Mouse (Mus musculus) heart, embryonic 11.5 days (tissue): ENCODE measurements around the gene Snx14. TPM values are rescaled to one million over a fixed set of nuclear protein-coding genes. Genes with fewer than 3 reads are reported as not detected.

ENCODE experiments used
- ATAC-seq: fragments of 200-750 bp; cut with Nextera tagmentation; replicated peaks from 2 replicates; pipeline ENCODE4 v1.8.0; 2017; ENCODE audit warnings: moderate library complexity; ENCODE audit not compliant: insufficient number of reproducible peaks, low FRiP score, low TSS enrichment
- H3K27ac ChIP-seq: fragments of 300-500 bp; sonication (generic); 2 replicates; pipeline ENCODE4 v1.5.1; 2014; ENCODE audit warnings: mild to moderate bottlenecking, low read depth, low read length
- H3K27me3 ChIP-seq: fragments of 300-500 bp; sonication (generic); 2 replicates; pipeline ENCODE4 v1.6.1; 2014; ENCODE audit warnings: mild to moderate bottlenecking, low read length, mixed read lengths; ENCODE audit not compliant: control insufficient read depth, insufficient read depth
- H3K36me3 ChIP-seq: fragments of 300-500 bp; sonication (generic); 2 replicates; pipeline ENCODE4 v1.6.1; 2014; ENCODE audit warnings: mild to moderate bottlenecking, low read length, moderate library complexity, mixed read lengths; ENCODE audit not compliant: control insufficient read depth, insufficient read depth
- H3K4me1 ChIP-seq: fragments of 300-500 bp; sonication (generic); 2 replicates; pipeline ENCODE4 v1.6.1; 2014; ENCODE audit warnings: low read length; ENCODE audit not compliant: control insufficient read depth, insufficient read depth
- H3K4me2 ChIP-seq: fragments of 300-500 bp; sonication (generic); 2 replicates; pipeline ENCODE4 v1.6.1; 2014; ENCODE audit warnings: mild to moderate bottlenecking, moderate library complexity
- H3K4me3 ChIP-seq: fragments of 300-500 bp; sonication (generic); 2 replicates; pipeline ENCODE4 v1.5.1; 2014; ENCODE audit warnings: low read depth, low read length
- H3K9ac ChIP-seq: fragments of 300-500 bp; sonication (generic); 2 replicates; pipeline ENCODE4 v1.6.1; 2014; ENCODE audit warnings: mild to moderate bottlenecking, low read depth, low read length, moderate library complexity
- H3K9me3 ChIP-seq: fragments of 300-500 bp; sonication (generic); replicated peaks from 2 replicates; pipeline ENCODE4 v1.6.1; 2016; ENCODE audit warnings: low read length; ENCODE audit not compliant: control insufficient read depth
- WGBS: fragments of 180-500 bp; shearing (Covaris S2); extraction: QIAGEN DNeasy Blood & Tissue Kit; methylation state at CpG from one replicate; pipeline ENCODE4 v1.1.7; 2014; ENCODE audit not compliant: insufficient replicate concordance; 5-methylcytosine and 5-hydroxymethylcytosine counted together
- polyA plus RNA-seq: library from polyadenylated mRNA; unstranded; fragments of >200 nt; fragmentation: Nextera tagmentation; extraction: Ambion mirVana; gene quantifications from 2 replicates; pipeline ENCODE4 v1.2.1, GENCODE M21; 2014

Gene Snx14
- polyA plus RNA-seq, 1 experiment from 2014 or later, result 28.9 TPM

DNA sequence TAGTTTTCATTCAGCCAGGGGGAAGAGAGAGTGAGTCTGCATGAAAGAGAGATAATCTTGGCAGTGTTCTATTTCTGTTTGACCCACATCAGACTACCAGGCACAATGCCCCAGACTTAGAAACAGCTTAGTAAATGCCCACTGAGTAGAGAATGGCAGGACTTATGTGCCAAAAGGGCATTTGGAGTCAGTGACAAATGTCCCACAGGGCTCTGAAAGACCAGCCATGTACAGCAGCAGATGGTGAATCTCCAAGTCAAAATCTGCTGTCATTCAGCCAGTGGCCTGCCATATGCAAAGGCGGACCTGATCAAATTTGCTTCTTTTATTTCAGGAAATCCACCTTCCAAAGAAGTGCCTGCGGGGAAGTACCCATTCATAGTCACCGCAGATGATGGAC, 75.7 kb downstream of the Snx14 start:
- no peak overlapping the region for H3K4me3 ChIP-seq
- no peaks in the 10 kb centered on the region for H3K27me3 ChIP-seq
- no peak overlapping the region for H3K9ac ChIP-seq
- peaks cover 3% of the 10 kb centered on the region; the same call in 1 of the 2 replicates for H3K36me3 ChIP-seq
- H3K27ac ChIP-seq, result no peak overlapping the region
- 99% methylated on average over 3 of the region's 3 CpGs for WGBS
- ATAC-seq, result no peak
- peaks cover 16% of the 10 kb centered on the region for H3K4me1 ChIP-seq
- H3K9me3 ChIP-seq, result 0 out of 2 replicates have a peak, but pooled peaks cover 3% of the 10 kb centered on the region
- H3K4me2 ChIP-seq, result no peak overlapping the region

DNA sequence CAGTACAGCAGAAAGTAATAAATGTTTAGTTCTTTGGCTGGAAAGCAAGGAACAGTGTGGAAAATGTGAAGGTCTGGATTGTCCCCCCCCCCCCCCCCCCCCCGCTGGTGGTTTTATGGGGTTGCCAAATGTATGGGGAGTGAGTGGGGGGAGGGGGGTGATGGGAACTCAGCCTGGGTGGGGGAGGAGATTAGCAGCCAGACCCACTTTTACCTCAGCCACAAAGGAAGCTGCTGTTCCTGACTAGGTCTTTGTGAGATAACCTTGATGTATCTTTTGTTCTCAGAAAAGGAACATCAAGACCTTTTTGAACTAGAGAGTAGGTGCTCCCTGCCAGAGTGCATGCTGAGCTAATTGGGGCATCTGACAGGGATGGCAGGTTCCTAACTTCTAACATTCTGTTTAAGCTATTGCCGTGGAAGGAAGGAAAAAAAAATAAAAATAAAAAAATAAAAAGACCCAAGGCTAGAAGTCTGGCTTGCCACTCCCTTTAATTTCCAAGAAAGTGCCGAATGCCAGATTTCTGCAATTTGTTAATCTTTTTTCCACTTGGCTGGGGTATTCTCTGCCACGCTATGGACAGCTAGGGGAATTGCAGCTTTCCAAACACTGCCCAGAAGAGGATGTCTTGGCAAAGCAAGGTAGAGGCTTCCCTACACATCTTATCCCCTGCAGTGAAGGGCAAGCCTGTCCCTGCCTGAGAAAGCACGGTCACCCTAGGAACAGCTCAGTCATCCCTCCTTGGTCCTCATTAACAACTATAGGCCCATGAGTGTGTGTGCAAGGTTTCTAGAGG, 76.5 kb downstream of the Snx14 start:
- no peak overlapping the region for H3K9ac ChIP-seq
- 25% methylated on average over 5 of the region's 5 CpGs for WGBS

DNA sequence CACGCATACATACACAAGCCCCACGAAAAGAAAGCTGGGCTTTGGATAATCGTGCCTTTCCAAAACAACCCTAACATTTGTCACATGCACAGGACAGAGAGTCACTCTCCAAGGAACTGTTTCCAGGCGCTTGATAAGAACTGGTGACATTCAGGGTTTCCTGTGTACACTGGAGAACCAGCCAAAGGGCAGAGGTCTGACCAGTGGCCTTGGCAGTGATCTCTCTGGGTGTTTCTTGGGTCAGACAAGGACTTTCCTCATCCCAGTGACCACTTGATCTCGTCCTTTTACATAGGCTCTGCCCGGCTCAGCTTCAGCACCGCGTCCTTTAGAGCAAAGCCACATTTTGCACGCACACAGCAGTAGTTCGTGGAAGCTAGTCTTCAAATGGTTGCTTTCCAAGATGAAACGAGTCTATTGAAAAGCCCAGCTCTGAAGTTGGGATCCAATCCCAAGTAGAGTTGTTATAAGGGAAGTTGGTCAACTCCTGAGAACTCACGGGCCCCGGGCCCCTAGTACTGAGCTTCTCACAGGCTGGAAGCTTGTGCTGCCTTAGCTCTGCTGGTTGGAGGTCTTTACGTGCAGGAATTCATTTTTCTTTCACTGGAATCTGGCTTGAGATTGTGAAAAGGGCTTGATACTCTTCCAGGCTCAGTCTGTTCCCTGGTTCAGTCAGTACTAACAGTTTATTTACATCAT, 77.4 kb downstream of the Snx14 start:
- 65% methylated on average over 14 of the region's 14 CpGs for WGBS

More for the DNA sequence above, 76.5 kb downstream of the Snx14 start:
- ATAC-seq, result no peak
- H3K36me3 ChIP-seq, result peaks cover 3% of the 10 kb centered on the region; the same call in 1 of the 2 replicates
- H3K27ac ChIP-seq, result no peak overlapping the region
- no peak overlapping the region for H3K4me3 ChIP-seq
- H3K9me3 ChIP-seq, result 0 out of 2 replicates have a peak, but pooled peaks cover 3% of the 10 kb centered on the region
- peaks cover 16% of the 10 kb centered on the region for H3K4me1 ChIP-seq
- H3K4me2 ChIP-seq, result no peak overlapping the region
- H3K27me3 ChIP-seq, result no peaks in the 10 kb centered on the region

DNA sequence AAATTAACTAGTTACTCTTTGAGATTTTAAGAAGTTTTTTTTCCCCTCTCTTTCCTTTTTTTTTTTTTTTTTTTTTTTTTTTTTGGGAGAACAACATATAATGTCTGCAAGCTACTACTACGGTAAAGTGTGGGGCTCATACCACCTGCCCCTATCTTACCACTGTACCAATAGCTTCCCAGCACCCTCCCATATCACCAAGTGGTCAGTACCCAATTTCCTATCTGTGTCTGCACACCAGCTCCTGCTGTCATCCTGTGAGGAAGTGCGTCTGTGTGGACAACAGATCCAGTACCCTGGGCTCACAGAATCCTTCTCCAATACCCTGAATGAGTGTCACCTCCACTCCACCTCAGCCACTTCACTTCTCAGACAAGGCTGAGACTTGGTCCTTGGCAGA, 79.6 kb downstream of the Snx14 start:
- Histone ChIP-seq H3K4me1 (peaks cover 16% of the 10 kb centered on the region), H3K36me3 (no peaks in the 10 kb centered on the region)
- WGBS, result 45% methylated on average over 2 of the region's 2 CpGs

More for the DNA sequence above, 77.4 kb downstream of the Snx14 start:
- no peak overlapping the region for H3K4me2 ChIP-seq
- ATAC-seq, result no peak; the same call in 1 of the 2 replicates
- H3K27ac ChIP-seq, result no peak overlapping the region
- no peak overlapping the region for H3K9ac ChIP-seq
- H3K27me3 ChIP-seq, result no peaks in the 10 kb centered on the region
- peaks cover 3% of the 10 kb centered on the region; the same call in 1 of the 2 replicates for H3K36me3 ChIP-seq
- H3K4me3 ChIP-seq, result no peak overlapping the region
- peaks cover 16% of the 10 kb centered on the region for H3K4me1 ChIP-seq
- 0 out of 2 replicates have a peak, but pooled peaks cover 3% of the 10 kb centered on the region for H3K9me3 ChIP-seq

DNA sequence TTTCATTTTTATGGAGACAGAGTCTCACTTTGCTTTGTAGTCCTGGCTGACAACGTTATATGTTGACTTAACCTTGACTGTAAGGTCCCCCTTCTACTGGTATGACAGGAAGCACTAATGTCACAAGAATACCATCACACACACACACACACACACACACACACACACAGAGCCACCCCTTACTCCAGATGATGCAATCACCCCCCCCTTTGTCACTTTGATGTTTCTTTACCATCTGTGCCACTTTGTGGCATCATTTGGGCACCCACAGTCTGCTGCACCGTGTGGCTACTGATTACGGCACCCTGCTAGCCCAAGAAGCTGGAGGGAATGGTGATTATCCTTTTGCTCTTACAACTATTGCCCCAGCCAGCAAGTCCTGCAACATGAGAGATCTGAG, 81.6 kb downstream of the Snx14 start:
- H3K4me1 ChIP-seq, result peaks cover 10% of the 10 kb centered on the region
- ATAC-seq, result no peak
- no peak overlapping the region for H3K9ac ChIP-seq
- H3K36me3 ChIP-seq, result no peaks in the 10 kb centered on the region
- no peaks in the 10 kb centered on the region for H3K27me3 ChIP-seq
- WGBS, result 55% methylated on average over 3 of the region's 3 CpGs
- H3K9me3 ChIP-seq, result no peaks in the 10 kb centered on the region
- no peak overlapping the region for H3K4me2 ChIP-seq
- H3K4me3 ChIP-seq, result no peak overlapping the region
- no peak overlapping the region for H3K27ac ChIP-seq

More for the DNA sequence above, 79.6 kb downstream of the Snx14 start:
- no peak overlapping the region for H3K4me2 ChIP-seq
- H3K9ac ChIP-seq, result no peak overlapping the region
- no peak overlapping the region for H3K4me3 ChIP-seq
- no peaks in the 10 kb centered on the region for H3K27me3 ChIP-seq
- no peaks in the 10 kb centered on the region for H3K9me3 ChIP-seq
- no peak overlapping the region for H3K27ac ChIP-seq
- no peak for ATAC-seq

DNA sequence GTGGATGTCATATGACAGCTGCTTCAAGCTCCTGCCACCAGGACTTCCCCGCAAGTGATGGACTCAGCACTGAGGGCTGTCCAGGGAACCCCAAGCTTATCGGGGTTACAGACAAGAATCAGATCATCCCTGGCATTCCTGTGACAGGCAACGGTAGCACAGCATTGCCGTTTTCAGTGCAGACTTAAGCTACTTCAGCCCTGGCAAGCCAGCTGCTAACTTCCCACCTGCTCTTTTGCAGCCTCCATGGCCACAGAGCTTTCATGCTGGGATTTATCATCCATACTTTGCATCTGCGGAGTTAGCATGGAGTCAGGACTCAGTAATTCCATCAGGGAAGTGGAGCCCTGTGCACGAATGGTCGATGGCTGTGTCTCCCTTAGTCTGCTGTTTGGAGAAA, 85.3 kb downstream of the Snx14 start:
- Histone ChIP-seq H3K4me1 (no peaks in the 10 kb centered on the region), H3K36me3 (no peaks in the 10 kb centered on the region), H3K9me3 (no peaks in the 10 kb centered on the region), H3K27me3 (no peaks in the 10 kb centered on the region), H3K4me2 (no peak overlapping the region), H3K9ac (no peak overlapping the region), H3K27ac (no peak overlapping the region), H3K4me3 (no peak overlapping the region)
- 85% methylated on average over 7 of the region's 7 CpGs for WGBS
- ATAC-seq, result no peak

DNA sequence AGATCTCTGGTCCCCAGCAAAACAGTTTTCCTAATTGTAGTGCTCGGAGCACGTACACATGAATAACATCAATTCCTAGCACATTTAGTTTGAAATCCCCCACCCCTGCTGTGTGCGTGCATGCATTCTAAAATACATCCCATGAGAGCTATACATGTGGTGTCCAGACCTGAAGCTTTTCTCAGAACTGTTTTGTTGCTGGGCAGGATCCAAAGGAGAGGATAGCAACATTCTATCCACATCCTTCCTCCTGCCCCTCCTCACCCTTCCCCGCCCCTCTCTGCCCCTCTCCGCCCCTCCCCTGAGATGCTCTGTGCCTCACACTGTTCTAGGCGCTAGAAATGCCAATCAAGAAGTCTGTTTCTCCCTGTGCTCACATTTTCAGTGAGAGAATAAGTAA, 86.0 kb downstream of the Snx14 start:
- WGBS, result 69% methylated on average over 6 of the region's 6 CpGs
- Histone ChIP-seq H3K4me1 (no peaks in the 10 kb centered on the region), H3K27me3 (no peaks in the 10 kb centered on the region), H3K9me3 (no peaks in the 10 kb centered on the region), H3K27ac (no peak overlapping the region), H3K36me3 (no peaks in the 10 kb centered on the region), H3K4me3 (no peak overlapping the region), H3K4me2 (no peak overlapping the region), H3K9ac (no peak overlapping the region)
- no peak for ATAC-seq

DNA sequence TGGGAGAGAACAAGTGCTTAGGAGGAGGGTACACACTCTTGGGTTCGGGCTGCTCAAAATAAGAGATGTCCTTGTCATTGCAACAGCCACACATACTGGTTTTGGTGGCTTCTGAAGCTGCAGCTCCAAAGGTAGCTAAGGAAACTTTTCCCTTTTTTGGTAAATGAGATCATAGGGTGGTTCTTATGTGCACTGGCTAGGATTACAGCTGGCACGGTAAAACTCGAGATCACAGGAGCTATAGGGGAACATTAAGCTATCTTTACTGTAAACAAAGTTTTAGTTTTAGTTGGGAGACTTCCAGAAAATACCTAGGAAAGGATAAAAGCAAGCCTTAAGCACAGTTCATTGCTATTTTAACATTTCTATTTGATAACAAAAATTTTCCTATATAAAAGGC, 87.6 kb downstream of the Snx14 start:
- H3K4me2 ChIP-seq, result no peak overlapping the region
- 50% methylated on average over 3 of the region's 3 CpGs for WGBS
- H3K27me3 ChIP-seq, result no peaks in the 10 kb centered on the region
- no peak overlapping the region for H3K9ac ChIP-seq
- no peak overlapping the region for H3K27ac ChIP-seq
- H3K4me3 ChIP-seq, result no peak overlapping the region
- no peak for ATAC-seq
- H3K4me1 ChIP-seq, result no peaks in the 10 kb centered on the region
- H3K36me3 ChIP-seq, result no peaks in the 10 kb centered on the region
- H3K9me3 ChIP-seq, result no peaks in the 10 kb centered on the region
